Mouse (Mus musculus): ENCODE data around the gene Ankrd49.

The Ankrd49 gene

DNA sequence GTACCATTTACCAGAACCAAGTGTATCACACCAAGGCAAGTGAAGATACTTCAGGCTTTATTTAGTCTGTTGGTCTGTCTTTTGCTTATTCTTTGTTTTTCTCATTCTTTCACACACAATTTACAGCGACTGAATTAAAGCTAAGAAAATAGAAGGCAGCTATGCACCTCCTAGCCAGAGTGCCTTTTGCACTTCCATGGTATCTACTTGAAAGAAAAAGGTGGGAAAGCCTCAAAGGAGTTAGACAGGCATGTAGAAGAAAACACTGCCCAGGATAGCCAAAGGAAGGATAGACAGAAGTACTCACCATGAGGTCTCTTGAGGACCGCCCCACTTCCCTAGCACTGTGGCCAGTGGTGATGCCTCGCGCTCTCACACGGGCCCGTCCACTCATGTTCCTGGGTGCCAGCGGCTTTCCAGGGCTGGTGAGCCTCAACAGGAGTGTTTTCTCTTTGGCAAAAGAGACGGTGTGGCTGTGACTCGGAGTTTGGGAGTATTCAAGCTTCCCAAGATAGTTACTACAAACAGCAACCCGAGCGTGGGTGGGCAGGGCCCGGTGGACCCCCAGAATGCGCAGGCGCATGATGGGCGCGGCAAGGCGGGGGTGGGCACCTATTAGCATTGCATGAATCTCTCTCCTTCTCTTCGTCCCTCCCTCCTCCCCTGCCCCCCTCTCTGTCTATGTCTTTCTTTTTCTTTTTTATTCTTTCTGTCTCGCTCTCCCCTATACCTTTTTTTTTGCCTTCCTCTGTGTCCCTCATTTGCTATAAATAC lies 44.3 kb downstream of the Ankrd49 start, which contains the start of gene Piwil4:
Piwil4 (minus strand) TSS at position 583 of the 774 bp plus-strand sequence.
- DNase-seq = no peak

DNA sequence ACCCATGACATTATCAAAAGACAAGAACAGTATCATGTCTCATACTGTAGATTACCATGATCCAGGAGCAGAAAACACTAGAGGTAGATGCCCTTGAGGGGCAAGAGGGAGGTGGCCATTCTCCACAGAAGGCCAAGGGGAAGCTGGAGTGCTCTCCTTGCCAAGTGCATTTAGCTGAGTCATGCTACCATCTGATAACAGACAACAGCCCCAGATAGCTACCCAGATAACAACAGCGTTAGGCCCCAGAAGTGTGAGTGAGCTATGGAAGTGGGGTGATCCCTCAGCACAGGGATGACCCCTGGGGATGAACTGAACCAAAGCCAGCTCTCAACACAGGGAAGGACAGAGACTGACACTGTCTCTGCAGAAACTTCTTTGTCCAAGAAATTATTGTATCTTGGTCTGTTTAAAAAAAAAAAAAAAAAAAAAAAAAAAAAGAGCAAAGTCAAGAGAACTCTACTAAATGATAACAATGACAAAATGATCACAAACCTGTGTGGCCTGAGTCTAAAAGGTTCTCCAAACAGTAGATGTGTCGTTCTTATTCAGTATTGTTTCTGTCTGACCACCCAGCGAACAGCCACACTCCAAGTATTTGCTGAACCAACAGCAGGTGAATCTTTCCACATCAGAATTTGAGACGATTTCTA lies 45.0 kb downstream of the Ankrd49 start:
- no peak for DNase-seq

DNA sequence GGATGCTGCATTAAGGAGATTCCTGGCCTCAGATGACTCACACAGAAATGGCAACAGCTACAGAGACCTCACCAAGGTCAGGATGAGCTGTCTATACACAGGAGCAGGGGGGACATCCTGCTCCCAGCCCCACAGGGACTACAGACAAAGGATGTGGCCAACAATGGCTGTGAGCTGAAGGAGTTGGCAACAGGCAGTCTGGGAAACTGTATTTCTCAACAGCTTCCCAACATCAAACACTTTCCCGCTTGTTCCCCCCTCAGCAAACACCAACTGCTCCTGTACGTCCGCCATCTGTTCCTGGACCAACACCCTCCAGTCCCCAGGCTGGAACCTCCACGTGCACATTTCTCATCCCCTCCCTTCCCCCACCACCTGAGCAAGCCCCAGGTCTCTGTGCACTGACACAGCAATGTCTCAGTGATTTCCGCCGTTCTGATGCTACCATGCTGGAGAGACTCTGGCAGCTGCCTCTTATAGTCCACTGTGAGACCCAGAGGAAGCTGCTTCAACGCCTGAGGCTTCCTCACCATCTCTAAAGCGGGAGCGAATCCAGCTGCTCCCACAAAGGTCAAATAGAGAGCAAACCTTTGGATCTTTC lies 53.6 kb downstream of the Ankrd49 start:
- DNase-seq = peak; percentile 24

All from thymus, postnatal 4 days (tissue).